ENCODE assay signal across 8 mouse cellular contexts in the genomic region with DNA sequence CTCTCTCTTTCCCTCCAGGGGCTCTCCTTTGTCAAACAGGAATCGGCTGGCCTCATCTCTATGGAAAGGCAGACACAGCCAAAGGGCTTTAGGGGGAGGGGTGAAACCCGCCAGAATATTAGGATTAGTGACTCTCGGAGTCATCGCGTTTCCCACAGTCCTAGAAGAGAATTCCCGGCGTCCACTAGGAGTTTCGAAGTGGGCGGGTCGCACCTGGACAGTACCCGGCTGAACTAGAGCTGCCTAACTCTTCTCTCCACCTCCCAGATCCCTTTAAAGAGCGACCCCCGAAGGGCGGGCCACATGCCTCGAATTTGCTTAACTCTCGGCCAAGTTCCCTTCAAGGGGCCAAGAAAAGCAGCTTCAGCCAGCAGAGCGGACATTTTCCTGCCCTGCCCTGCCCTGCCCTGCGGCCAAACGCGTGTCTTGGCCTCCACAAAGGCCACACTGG. TPM values are rescaled to one million over a fixed set of nuclear protein-coding genes. Genes with fewer than 3 reads are reported as not detected.
DNase-seq lines count a peak whose midpoint lies in the region; ATAC-seq and TF ChIP-seq lines count a peak whose summit lies in the region.

No protein-coding gene starts in this region.

- peaks cover 4% of the 10 kb centered on the region for H3K4me1 ChIP-seq in cerebellum, adult 2 months (ENCODE audit: control insufficient read depth, insufficient read depth, low read length)
- no peaks in the 10 kb centered on the region; the same call in 1 of the 2 replicates for H3K4me1 ChIP-seq in bone marrow, adult 2 months (ENCODE audit: control insufficient read depth, insufficient read depth, low read length)
- peaks cover 56% of the 10 kb centered on the region for H3K4me1 ChIP-seq in heart, embryonic 15.5 days (replicated peaks)
- H3K4me1 ChIP-seq in limb, embryonic 12.5 days (replicated peaks) = peaks cover 40% of the 10 kb centered on the region
- H3K4me1 ChIP-seq in midbrain, embryonic 16.5 days (ENCODE audit: control insufficient read depth, insufficient read depth, low read length) = peaks cover 38% of the 10 kb centered on the region

- no peaks in the 10 kb centered on the region for H3K27me3 ChIP-seq in cerebellum, adult 2 months (ENCODE audit: control insufficient read depth, insufficient read depth, low read length)
- peaks cover 5% of the 10 kb centered on the region; the same call in 1 of the 2 replicates for H3K27me3 ChIP-seq in heart, embryonic 15.5 days
- H3K27me3 ChIP-seq in limb, embryonic 12.5 days = no peaks in the 10 kb centered on the region
- H3K27me3 ChIP-seq in midbrain, embryonic 16.5 days (ENCODE audit: control insufficient read depth, insufficient read depth, low read depth, low read length) = no peaks in the 10 kb centered on the region

- DNase-seq in cerebellum, adult 2 months = peak in 1 of 2 experiments; percentile 24
- DNase-seq in cerebellum, postnatal 36 days = no peak
- DNase-seq in ovary, postnatal 10 days (ENCODE audit: low spot score) = no peak

- TF ChIP-seq POLR2A in cerebellum, adult 2 months (IDR thresholded peaks at IDR 0.05; ENCODE audit: borderline replicate concordance, insufficient read depth, low read length) = no peak
- no peak for TF ChIP-seq POLR2A in bone marrow, adult 2 months (IDR thresholded peaks at IDR 0.05; ENCODE audit: borderline replicate concordance, control insufficient read depth, low read depth, low read length)

- no peak for TF ChIP-seq CTCF in cerebellum, adult 2 months (IDR thresholded peaks at IDR 0.05; ENCODE audit: borderline replicate concordance, insufficient read depth, low read depth, low read length)
- TF ChIP-seq CTCF in bone marrow, adult 2 months (IDR thresholded peaks at IDR 0.05; ENCODE audit: control insufficient read depth, insufficient read depth, low read length) = no peak

- H3K9ac ChIP-seq in heart, embryonic 15.5 days = peak overlapping the region; percentile 78
- H3K9ac ChIP-seq in limb, embryonic 12.5 days (replicated peaks) = peak overlapping the region; percentile 91
- H3K9ac ChIP-seq in midbrain, embryonic 16.5 days (ENCODE audit: low read depth, low read length) = peak overlapping the region; percentile 86

- H3K27ac ChIP-seq in cerebellum, adult 2 months (ENCODE audit: insufficient read depth, low read length) = no peak overlapping the region
- H3K27ac ChIP-seq in bone marrow, adult 2 months (ENCODE audit: control insufficient read depth, insufficient read depth, low read depth, low read length, poor library complexity) = 0 out of 2 replicates have a peak overlapping the region, but pooled peaks have one; percentile 23
- H3K27ac ChIP-seq in heart, embryonic 15.5 days = 0 out of 2 replicates have a peak overlapping the region, but pooled peaks have one; percentile 71
- peak overlapping the region; percentile 42; the same call in 1 of the 2 replicates for H3K27ac ChIP-seq in limb, embryonic 12.5 days
- peak overlapping the region; percentile 3; the same call in 1 of the 2 replicates for H3K27ac ChIP-seq in midbrain, embryonic 16.5 days (ENCODE audit: low read length)

- ATAC-seq in heart, embryonic 15.5 days (replicated peaks; ENCODE audit: insufficient number of reproducible peaks, insufficient read depth, low FRiP score, low read depth) = no peak
- ATAC-seq in limb, embryonic 12.5 days (ENCODE audit: insufficient number of reproducible peaks, insufficient read depth, low FRiP score, low TSS enrichment, low read depth) = no peak
- ATAC-seq in midbrain, embryonic 16.5 days = no peak
- no peak for ATAC-seq in granulocyte monocyte progenitor cell, adult 5-6 weeks (replicated peaks; ENCODE audit: poor library complexity, severe bottlenecking)

- peak overlapping the region; percentile 98 for H3K4me2 ChIP-seq in heart, embryonic 15.5 days
- H3K4me2 ChIP-seq in limb, embryonic 12.5 days = peak overlapping the region; percentile 99
- H3K4me2 ChIP-seq in midbrain, embryonic 16.5 days (ENCODE audit: low read length) = peak overlapping the region; percentile 91

- no peaks in the 10 kb centered on the region for H3K9me3 ChIP-seq in heart, embryonic 15.5 days (replicated peaks)
- H3K9me3 ChIP-seq in limb, embryonic 12.5 days = no peaks in the 10 kb centered on the region
- H3K9me3 ChIP-seq in midbrain, embryonic 16.5 days (replicated peaks; ENCODE audit: control insufficient read depth, low read length, poor library complexity, severe bottlenecking) = no peaks in the 10 kb centered on the region

- no peaks in the 10 kb centered on the region for H3K36me3 ChIP-seq in heart, embryonic 15.5 days
- 0 out of 2 replicates have a peak, but pooled peaks cover 3% of the 10 kb centered on the region for H3K36me3 ChIP-seq in limb, embryonic 12.5 days
- no peaks in the 10 kb centered on the region for H3K36me3 ChIP-seq in midbrain, embryonic 16.5 days (ENCODE audit: control insufficient read depth, insufficient read depth, low read length)

- peak overlapping the region; percentile 17 for H3K4me3 ChIP-seq in cerebellum, adult 2 months (replicated peaks; ENCODE audit: insufficient read depth, low read depth, low read length)
- H3K4me3 ChIP-seq in bone marrow, adult 2 months (replicated peaks; ENCODE audit: control insufficient read depth, low read depth, low read length) = peak overlapping the region; percentile 37
- peak overlapping the region; percentile 89 for H3K4me3 ChIP-seq in heart, embryonic 15.5 days
- H3K4me3 ChIP-seq in limb, embryonic 12.5 days (replicated peaks) = peak overlapping the region; percentile 92
- peak overlapping the region; percentile 93 for H3K4me3 ChIP-seq in midbrain, embryonic 16.5 days (ENCODE audit: low read depth, low read length)

- 8% methylated on average over 20 of the region's 20 CpGs for WGBS in cerebellum, adult 2 months
- 29% methylated on average over 20 of the region's 20 CpGs for whole genome bisulfite sequencing in bone marrow, adult 2 months
- WGBS in heart, embryonic 15.5 days = 2% methylated on average over 20 of the region's 20 CpGs
- under 1% methylated on average over 20 of the region's 20 CpGs for WGBS in limb, embryonic 12.5 days
- under 1% methylated on average over 20 of the region's 20 CpGs for WGBS in midbrain, embryonic 16.5 days

RNA-seq across cellular contexts. Expression of gene Vav2, which starts 1.6 kb away (rescaled TPM):
- polyA plus RNA-seq in cerebellum, adult 2 months (2012; rRNA removed) = 14.7 and 16.1 TPM in 2 replicates
- polyA plus RNA-seq in bone marrow, adult 2 months (2011; ENCODE audit: insufficient read depth, insufficient read length, low replicate concordance, missing spikeins) = 11.0 and 18.8 TPM in 2 replicates
- polyA plus RNA-seq in heart, embryonic 15.5 days (2015; fragmentation: Nextera tagmentation; extraction: Ambion mirVana) = 3.1 and 4.8 TPM in 2 replicates
- polyA plus RNA-seq in limb, embryonic 12.5 days (2016; fragmentation: Nextera tagmentation; extraction: Ambion mirVana) = 8.0 and 8.5 TPM in 2 replicates
- polyA plus RNA-seq in midbrain, embryonic 16.5 days (2015; fragmentation: Nextera tagmentation; extraction: Ambion mirVana) = 9.2 and 12.6 TPM in 2 replicates
- total RNA-seq in granulocyte monocyte progenitor cell, adult 5-6 weeks (2014; fragmentation: Nextera tagmentation) = 6.3 and 14.9 TPM in 2 replicates
- total RNA-seq in granulocyte monocyte progenitor cell, adult 5-6 weeks (2017) = 6.9 and 7.2 TPM in 2 replicates

RNA-seq across cellular contexts. Expression of gene Brd3os, which starts 16.9 kb away (rescaled TPM):
- polyA plus RNA-seq in cerebellum, adult 2 months (2012; rRNA removed) = 36.0 and 38.0 TPM in 2 replicates
- polyA plus RNA-seq in bone marrow, adult 2 months (2011; ENCODE audit: insufficient read depth, insufficient read length, low replicate concordance, missing spikeins) = 0.68 and 1.3 TPM in 2 replicates
- 3.0 and 4.8 TPM in 2 replicates for polyA plus RNA-seq in heart, embryonic 15.5 days (2015; fragmentation: Nextera tagmentation; extraction: Ambion mirVana)
- 10.7 and 11.5 TPM in 2 replicates for polyA plus RNA-seq in limb, embryonic 12.5 days (2016; fragmentation: Nextera tagmentation; extraction: Ambion mirVana)
- 42.0 and 43.0 TPM in 2 replicates for polyA plus RNA-seq in midbrain, embryonic 16.5 days (2015; fragmentation: Nextera tagmentation; extraction: Ambion mirVana)
- total RNA-seq in granulocyte monocyte progenitor cell, adult 5-6 weeks (2014; fragmentation: Nextera tagmentation) = 0.77 and 2.9 TPM in 2 replicates
- total RNA-seq in granulocyte monocyte progenitor cell, adult 5-6 weeks (2017) = not detected in 2 replicates

Comparison
In these comparisons a context has a peak if more than half of its experiments do, and no peak if none do; other contexts are left out.
1. H3K4me3 ChIP-seq: peak in every context shown above with its lines; median percentile 93 in midbrain, embryonic 16.5 days; 92 in limb, embryonic 12.5 days; 89 in heart, embryonic 15.5 days; 37 in bone marrow, adult 2 months; 17 in cerebellum, adult 2 months.